Mouse (Mus musculus) liver, adult 2 months (tissue): ENCODE results near the gene Izumo1r.

Source experiments
- CTCF ChIP-seq: fragments of 200-500 bp; IDR thresholded peaks from 2 replicates; pipeline ENCODE4 v1.5.1; 2011; ENCODE audit warnings: low read depth, low read length, control low read depth
- POLR2A ChIP-seq: fragments of 200-500 bp; IDR thresholded peaks from 2 replicates; pipeline ENCODE4 v1.6.1; 2011; ENCODE audit warnings: low read length, control low read depth; ENCODE audit not compliant: insufficient read depth; ENCODE audit errors: extremely low read depth

GRCm38 (mm10) chr9:14885151-14885550, 18.6 kb downstream of the Izumo1r start:
- TF ChIP-seq POLR2A (no peak), CTCF (no peak)
